Mouse (Mus musculus) thymus, adult 2 months (tissue): ENCODE results near the gene Snrnp70. TPM values are rescaled to one million over a fixed set of nuclear protein-coding genes. Genes with fewer than 3 reads are reported as not detected.
"Not testable (repeated sequence)": the region's sequence is repeated elsewhere in the genome, so short reads cannot be mapped to it uniquely, and the experiment has no call there.

Source experiments
- DNase-seq: peaks from one replicate; pipeline ENCODE4 v3.0.0; 2021
- H3K27ac ChIP-seq: fragments of 200-500 bp; 2 replicates; pipeline ENCODE4 v1.5.1; 2012; ENCODE audit warnings: low read length, control low read depth; ENCODE audit not compliant: control insufficient read depth, insufficient read depth
- H3K27me3 ChIP-seq: fragments of 200-500 bp; 2 replicates; pipeline ENCODE4 v1.6.1; 2012; ENCODE audit warnings: mild to moderate bottlenecking, low read length, moderate library complexity, mixed read lengths; ENCODE audit not compliant: control insufficient read depth, insufficient read depth
- H3K36me3 ChIP-seq: fragments of 200-500 bp; 2 replicates; pipeline ENCODE4 v1.6.1; 2012; ENCODE audit warnings: mild to moderate bottlenecking, low read length, moderate library complexity; ENCODE audit not compliant: control insufficient read depth, insufficient read depth
- H3K4me1 ChIP-seq: fragments of 200-500 bp; replicated peaks from 2 replicates; pipeline ENCODE4 v1.6.1; 2012; ENCODE audit warnings: low read length; ENCODE audit not compliant: control insufficient read depth, insufficient read depth
- H3K4me3 ChIP-seq: fragments of 200-500 bp; 2 replicates; pipeline ENCODE4 v1.5.1; 2012; ENCODE audit warnings: mild to moderate bottlenecking, low read length, control low read depth, moderate library complexity; ENCODE audit not compliant: control insufficient read depth, insufficient read depth
- CTCF ChIP-seq: fragments of 200-500 bp; IDR thresholded peaks from 2 replicates; pipeline ENCODE4 v1.5.1; 2012; ENCODE audit warnings: mild to moderate bottlenecking, control low read depth, low read length, moderate library complexity, borderline replicate concordance; ENCODE audit not compliant: control insufficient read depth, poor library complexity, insufficient read depth; ENCODE audit errors: extremely low read depth
- POLR2A ChIP-seq: fragments of 200-500 bp; IDR thresholded peaks from 2 replicates; pipeline ENCODE4 v1.6.1; 2012; ENCODE audit warnings: mild to moderate bottlenecking, low read length, control low read depth, moderate library complexity; ENCODE audit not compliant: control insufficient read depth, poor library complexity, insufficient read depth; ENCODE audit errors: extremely low read depth
- WGBS: fragments of 180-500 bp; shearing (Covaris S2); methylation state at CpG from one replicate; pipeline ENCODE4 v1.1.7; 2018; 5-methylcytosine and 5-hydroxymethylcytosine counted together
- polyA plus RNA-seq: library from polyadenylated mRNA; depleted of rRNA; stranded (reverse); fragments of >200 nt; gene quantifications from 2 replicates; pipeline ENCODE4 v1.2.3, GENCODE M21; 2012

Gene Snrnp70
- polyA plus RNA-seq, 1 experiment, result 725 TPM

GRCm38 (mm10) chr7:45403532-45404261 is 8.2 kb upstream of the Snrnp70 start:
- DNase-seq, result peak; percentile 67
- H3K4me3 ChIP-seq, result no peak overlapping the region

GRCm38 (mm10) chr7:45401521-45402085 is 6.1 kb upstream of the Snrnp70 start:
- H3K4me1 ChIP-seq, result peaks cover 4% of the 10 kb centered on the region; the same call in 1 of the 2 replicates
- DNase-seq, result no peak
- 79% methylated on average over 10 of the region's 10 CpGs for WGBS
- H3K4me3 ChIP-seq, result no peak overlapping the region
- H3K36me3 ChIP-seq, result no peaks in the 10 kb centered on the region
- TF ChIP-seq POLR2A, result no peak
- TF ChIP-seq CTCF, result no peak
- peaks cover 13% of the 10 kb centered on the region for H3K27me3 ChIP-seq
- no peak overlapping the region for H3K27ac ChIP-seq

More at GRCm38 (mm10) chr7:45403532-45404261, 8.2 kb upstream of the Snrnp70 start:
- Histone ChIP-seq H3K27ac (no peak overlapping the region), H3K4me1 (peaks cover 6% of the 10 kb centered on the region; the same call in 1 of the 2 replicates), H3K27me3 (peaks cover 19% of the 10 kb centered on the region), H3K36me3 (no peaks in the 10 kb centered on the region)
- TF ChIP-seq POLR2A, result no peak
- TF ChIP-seq CTCF, result no peak
- WGBS, result 41% methylated on average over 6 of the region's 6 CpGs

- H3K27me3 ChIP-seq, result no peaks in the 10 kb centered on the region
- TF ChIP-seq POLR2A (no peak), CTCF (no peak)
- peaks cover 10% of the 10 kb centered on the region for H3K4me1 ChIP-seq
- no peak for DNase-seq
- H3K36me3 ChIP-seq, result peaks cover 6% of the 10 kb centered on the region
- no peak overlapping the region for H3K4me3 ChIP-seq
- no peak overlapping the region for H3K27ac ChIP-seq
- WGBS, result 56% methylated on average over 2 of the region's 2 CpGs
Measured at GRCm38 (mm10) chr7:45396787-45397186, 1.2 kb upstream of the Snrnp70 start.

GRCm38 (mm10) chr7:45396337-45396775 is 814 bp upstream of the Snrnp70 start:
- WGBS, result 3% methylated on average over 3 of the region's 3 CpGs
- H3K4me1 ChIP-seq, DNase-seq: not testable (repeated sequence)

GRCm38 (mm10) chr7:45395129-45395541 is 407 bp downstream of the Snrnp70 start:
- TF ChIP-seq CTCF (0 out of 2 replicates have a peak, but pooled peaks have one; percentile 5), POLR2A (no peak)
- DNase-seq, result no peak
- Histone ChIP-seq H3K27me3 (no peaks in the 10 kb centered on the region), H3K36me3 (peaks cover 19% of the 10 kb centered on the region), H3K4me1 (peaks cover 10% of the 10 kb centered on the region), H3K27ac (peak overlapping the region; percentile 76), H3K4me3 (peak overlapping the region; percentile 55)
- 0% methylated on average over 20 of the region's 20 CpGs for WGBS

More at GRCm38 (mm10) chr7:45396337-45396775, 814 bp upstream of the Snrnp70 start:
- H3K4me3 ChIP-seq, result peak overlapping the region; percentile 48
- H3K36me3 ChIP-seq, H3K27me3 ChIP-seq, H3K27ac ChIP-seq: not testable (repeated sequence)

- Histone ChIP-seq H3K36me3 (peaks cover 99% of the 10 kb centered on the region), H3K4me1 (no peaks in the 10 kb centered on the region), H3K27me3 (no peaks in the 10 kb centered on the region), H3K27ac (no peak overlapping the region), H3K4me3 (no peak overlapping the region)
- WGBS, result 97% methylated on average over 3 of the region's 3 CpGs
- DNase-seq, result no peak
- no peak for TF ChIP-seq CTCF
Measured at GRCm38 (mm10) chr7:45386077-45386476, 9.5 kb downstream of the Snrnp70 start.

- Histone ChIP-seq H3K27ac (no peak overlapping the region), H3K36me3 (peaks cover 60% of the 10 kb centered on the region), H3K4me3 (no peak overlapping the region), H3K4me1 (no peaks in the 10 kb centered on the region), H3K27me3 (no peaks in the 10 kb centered on the region)
- no peak for DNase-seq
- WGBS, result 97% methylated on average over 1 of the region's 1 CpGs
- TF ChIP-seq POLR2A (no peak), CTCF (no peak)
Measured at GRCm38 (mm10) chr7:45376057-45376456, 19.5 kb downstream of the Snrnp70 start.
